Mouse (Mus musculus): Measurements from ENCODE around the gene Syt16. TPM values are rescaled to one million over a fixed set of nuclear protein-coding genes. Genes with fewer than 3 reads are reported as not detected.

The Syt16 gene
- total RNA-seq, 2 experiments from 2014 or later: not detected

DNA sequence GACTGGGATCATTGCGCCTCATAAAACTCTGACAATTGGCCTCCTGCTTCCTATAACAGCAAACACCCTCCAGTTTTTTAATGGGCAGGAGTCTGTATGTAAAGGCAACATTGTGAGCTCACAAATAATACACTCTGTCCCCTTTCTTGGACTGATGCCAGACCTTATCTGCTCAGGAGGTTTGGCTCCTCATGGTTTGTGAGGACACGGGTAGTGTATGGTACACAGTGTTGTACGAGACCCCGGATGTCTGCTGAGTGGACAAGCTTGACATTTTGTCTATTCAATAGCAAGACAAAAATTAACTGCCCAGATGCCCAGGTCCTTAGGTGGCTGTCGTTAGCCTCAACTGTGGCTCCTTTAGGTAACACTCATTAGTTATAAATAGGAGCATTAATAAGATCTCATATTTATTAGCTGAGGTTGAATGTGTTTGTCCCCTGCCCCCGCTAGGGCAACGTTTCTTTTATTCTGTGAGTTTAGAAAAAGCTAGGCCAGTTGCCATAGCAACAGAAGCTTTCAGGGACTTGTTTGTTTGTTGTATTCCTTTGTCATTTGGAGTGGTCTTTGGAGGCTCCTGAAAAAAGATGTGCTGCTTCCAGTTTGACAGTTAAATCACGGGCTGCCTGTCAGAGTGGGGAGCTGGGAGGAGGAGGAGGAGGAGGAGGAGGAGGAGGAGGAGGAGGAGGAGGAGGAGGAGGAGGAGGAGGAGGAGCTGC, 101.3 kb downstream of the Syt16 start:
- DNase-seq (ENCODE audit: low spot score in 2 of 2): no peak

DNA sequence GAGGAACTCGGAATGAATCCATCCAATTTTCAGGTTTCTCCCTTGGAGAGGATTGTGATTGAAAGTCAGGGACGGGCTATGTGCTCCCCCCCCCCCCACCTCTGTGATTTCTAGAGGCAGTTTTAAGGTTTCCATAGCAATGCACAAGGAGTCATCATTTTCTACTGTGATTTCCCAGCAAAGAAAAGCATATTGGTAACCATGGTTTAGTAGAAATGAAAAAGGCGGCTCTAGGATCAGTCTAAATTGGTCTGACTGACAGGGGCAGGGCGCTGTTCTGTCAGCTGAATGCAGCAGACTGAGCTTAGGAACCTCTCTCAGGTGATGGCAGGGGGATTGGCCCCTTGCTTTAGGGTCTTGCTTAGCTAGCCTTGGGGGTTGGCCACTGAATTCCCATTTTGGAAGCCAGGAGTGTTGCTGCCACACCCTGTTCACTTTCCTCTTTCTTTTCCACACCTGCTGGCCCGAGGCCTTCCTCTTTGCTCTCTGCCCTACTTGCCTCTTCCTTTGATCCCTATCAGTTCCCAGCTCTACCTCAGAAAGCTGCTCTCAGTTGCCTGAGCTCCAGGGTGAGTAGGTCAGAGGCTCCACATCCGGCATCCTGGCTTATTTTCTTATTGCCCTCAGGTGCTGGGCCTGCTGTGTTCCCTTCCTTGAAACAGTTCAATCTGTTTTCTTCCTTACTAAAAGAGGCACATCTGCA, 108.5 kb downstream of the Syt16 start:
- DNase-seq (ENCODE audit: low spot score in 2 of 2): no peak

GRCm38 (mm10) chr12:74108663-74109081, 111.2 kb downstream of the Syt16 start:
- no peak for DNase-seq (ENCODE audit: low spot score in 2 of 2)

GRCm38 (mm10) chr12:74109462-74110068, 112.1 kb downstream of the Syt16 start:
- no peak for DNase-seq (ENCODE audit: low spot score in 2 of 2)

DNA sequence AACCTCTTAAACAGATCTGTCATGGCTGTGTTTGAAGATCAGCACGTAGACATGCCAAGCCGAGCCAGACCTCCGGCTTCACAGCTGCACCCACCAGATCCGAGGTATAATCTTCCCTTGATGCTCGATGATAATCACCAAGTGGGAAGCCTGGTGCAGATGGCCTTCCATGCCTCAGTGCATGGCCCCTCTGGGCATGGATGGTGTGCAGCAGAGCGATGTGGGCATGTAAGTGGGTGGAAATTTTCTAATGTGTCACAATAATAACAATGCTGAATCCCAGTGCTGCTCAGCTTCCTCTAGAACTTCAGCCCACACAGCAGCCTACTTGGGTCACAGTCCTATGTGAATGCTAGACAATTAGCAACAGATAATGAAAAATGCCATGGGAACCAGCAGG, 119.4 kb downstream of the Syt16 start:
- DNase-seq (ENCODE audit: low spot score in 2 of 2): no peak

- no peak for DNase-seq (ENCODE audit: low spot score in 2 of 2)
Measured at GRCm38 (mm10) chr12:74125796-74126195, 128.3 kb downstream of the Syt16 start.

DNA sequence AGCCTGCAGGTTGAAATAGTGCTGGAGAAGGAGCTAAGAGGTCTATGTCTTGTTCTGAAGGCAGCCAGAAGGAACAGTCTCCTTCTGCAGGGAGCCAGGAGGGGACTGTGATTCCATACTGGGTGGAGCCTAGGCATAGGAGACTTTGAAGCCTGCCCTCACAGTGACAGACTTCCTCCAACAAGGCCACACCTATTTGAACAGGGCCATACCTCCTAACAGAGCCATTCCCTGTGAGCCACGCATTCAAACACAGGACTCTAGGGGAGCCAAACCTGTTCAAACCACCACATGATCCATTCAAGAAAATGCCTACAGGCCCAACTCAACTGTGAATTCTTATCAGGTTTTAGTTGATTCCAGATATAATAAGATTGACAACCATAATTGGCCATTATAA, 130.8 kb downstream of the Syt16 start:
- no peak for DNase-seq (ENCODE audit: low spot score in 2 of 2)

DNA sequence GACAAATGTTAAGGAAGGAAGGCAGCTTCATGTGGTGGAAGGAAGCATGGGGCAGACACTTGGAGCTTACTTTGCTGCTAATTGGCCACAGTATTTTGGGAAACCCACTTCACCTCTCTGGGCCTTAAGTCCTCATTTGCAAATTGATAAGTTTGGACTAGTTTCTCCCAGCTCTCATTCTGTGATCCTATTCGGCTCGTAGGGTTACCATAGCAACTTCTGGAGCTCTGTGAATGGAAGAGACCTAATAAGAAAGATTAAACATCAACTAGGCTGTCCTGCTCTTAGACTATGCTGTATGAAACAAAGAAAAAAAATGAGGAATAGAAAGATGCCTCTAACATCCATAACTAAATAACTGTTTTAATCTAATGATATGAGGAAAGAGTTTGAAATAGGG, 134.3 kb downstream of the Syt16 start:
- no peak for DNase-seq (ENCODE audit: low spot score in 2 of 2)

DNA sequence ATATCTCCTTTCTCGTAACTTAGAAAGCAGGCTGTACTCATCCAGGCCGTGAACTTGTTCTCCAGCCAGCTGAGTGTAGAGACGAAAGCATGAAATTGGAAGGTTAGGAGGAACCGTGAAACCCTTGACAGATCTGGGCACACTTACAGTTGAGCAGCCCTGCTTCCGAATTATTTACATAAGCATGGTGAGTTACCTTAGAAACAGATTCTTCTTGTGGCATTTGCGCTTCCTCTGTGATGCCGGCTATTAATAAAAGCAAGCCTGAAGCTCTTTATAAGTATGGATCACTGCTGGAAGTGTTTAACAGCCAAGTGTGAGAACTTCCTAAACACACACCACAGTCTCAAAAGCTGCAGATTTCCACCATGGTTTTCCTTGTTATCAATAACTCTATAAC, 144.7 kb downstream of the Syt16 start:
- no peak for DNase-seq (ENCODE audit: low spot score in 2 of 2)

- DNase-seq (ENCODE audit: low spot score in 2 of 2): no peak
Measured at GRCm38 (mm10) chr12:74144385-74144784, 146.9 kb downstream of the Syt16 start.

DNA sequence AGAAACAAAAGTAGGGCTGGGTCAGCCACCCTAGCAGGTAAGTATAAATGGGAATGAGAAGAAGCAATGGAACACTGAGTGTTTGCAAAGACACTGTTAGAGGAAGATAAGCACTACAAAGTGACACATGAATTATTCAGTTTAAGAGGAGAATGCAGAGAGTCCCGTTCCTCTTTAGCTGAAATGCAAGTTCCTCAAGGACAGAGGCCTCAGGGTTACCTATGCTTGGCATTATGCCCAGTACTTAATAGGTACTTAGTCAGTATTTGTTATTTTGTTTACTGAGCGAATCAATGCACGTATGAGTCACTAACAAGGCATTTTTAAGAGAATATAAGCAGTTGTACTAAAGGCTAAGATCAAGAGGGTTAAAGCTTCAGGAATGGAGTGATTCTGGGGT, 163.3 kb downstream of the Syt16 start:
- DNase-seq (ENCODE audit: low spot score in 2 of 2): no peak

DNA sequence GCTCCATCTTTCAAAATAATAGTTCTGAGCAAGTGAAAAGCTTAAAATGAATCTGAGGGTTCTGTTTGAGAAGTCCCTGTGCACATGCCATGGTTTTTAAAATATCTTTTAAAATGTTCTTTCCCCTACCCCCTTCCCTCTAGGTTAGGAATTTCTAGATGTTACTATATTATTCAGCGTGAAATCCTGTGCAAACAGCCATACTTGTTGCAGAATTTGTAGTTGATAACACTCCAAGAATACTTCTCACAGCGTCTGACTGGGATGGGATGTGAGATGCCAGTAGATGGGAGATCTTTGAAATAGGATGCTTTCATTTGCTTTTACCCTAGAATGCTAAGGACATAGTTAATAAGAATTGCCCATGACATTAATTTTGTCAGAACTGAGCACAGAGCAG, 165.6 kb downstream of the Syt16 start:
- no peak for DNase-seq (ENCODE audit: low spot score in 2 of 2)

DNA sequence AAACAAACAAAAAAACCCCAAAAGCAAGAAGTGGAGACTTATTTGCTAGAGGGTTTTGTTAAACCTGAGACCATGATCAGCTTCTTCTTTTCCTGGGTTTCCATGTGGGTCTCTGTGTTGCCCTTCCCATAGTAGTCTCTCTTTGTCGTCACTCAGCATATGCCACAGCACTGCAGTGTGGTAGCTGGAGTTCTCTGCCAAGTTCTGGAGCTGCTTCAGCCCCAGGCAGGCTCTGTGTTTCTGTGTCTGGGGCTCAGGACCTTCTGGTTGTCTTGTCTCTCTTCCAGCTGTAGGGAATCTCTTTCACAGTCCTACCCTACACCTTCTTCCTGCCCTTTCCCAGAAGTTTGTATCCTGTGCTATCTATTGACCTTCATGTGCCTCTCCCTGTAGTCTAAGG, 173.8 kb downstream of the Syt16 start:
- DNase-seq (ENCODE audit: low spot score in 2 of 2): no peak

GRCm38 (mm10) chr12:74173902-74174301, 176.4 kb downstream of the Syt16 start:
- DNase-seq (ENCODE audit: low spot score in 2 of 2): no peak

- no peak for DNase-seq (ENCODE audit: low spot score in 2 of 2)
Measured at GRCm38 (mm10) chr12:74184596-74184995, 187.1 kb downstream of the Syt16 start.

DNA sequence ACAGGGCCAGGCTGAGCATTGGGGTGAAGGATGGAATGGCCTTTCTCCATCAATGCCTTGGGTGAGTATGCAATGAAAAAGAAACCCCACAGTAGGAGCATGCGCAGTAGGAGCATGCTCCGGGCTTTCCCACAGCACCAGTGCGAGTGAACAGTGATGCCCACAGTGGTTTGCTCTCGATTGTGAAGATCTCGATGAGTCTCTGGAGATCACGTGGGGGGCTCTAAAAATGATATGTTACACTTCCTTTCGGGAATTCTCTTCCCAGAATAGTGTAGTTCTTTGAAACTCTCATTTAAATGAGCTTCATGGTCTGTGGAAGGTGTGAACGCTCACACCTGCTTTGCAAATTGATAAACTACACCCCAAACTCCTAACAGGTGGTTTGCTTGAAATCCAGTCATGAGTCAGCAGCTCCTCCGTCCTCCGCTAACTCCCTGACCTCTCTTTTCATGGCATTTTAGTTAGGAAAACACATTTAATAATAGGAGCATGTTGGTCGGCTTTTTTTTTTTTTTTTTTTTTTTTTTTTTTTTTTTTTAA, 190.9 kb downstream of the Syt16 start:
- no peak for DNase-seq (ENCODE audit: low spot score in 2 of 2)

DNA sequence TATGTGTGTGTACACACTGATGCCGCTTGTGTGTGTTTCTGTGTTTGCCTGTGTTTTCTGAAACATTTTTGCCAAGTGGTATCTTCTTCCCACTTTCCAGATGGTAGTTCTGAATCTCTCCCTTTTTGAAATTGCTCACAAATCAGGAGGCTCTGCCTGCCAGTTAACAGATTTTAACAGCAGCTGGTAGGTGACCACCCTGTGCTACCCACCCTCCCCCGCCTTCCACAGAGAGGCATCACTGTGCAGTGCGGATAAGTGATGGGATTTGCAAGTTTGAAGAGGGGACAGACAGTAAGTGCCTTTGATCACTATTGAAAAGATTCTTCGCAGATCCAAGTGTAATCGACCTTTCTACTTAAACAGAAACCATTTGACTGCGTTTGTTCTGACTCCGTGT, 191.4 kb downstream of the Syt16 start:
- no peak for DNase-seq (ENCODE audit: low spot score in 2 of 2)

GRCm38 (mm10) chr12:74189840-74190239, 192.4 kb downstream of the Syt16 start:
- DNase-seq (ENCODE audit: low spot score in 2 of 2): no peak

DNA sequence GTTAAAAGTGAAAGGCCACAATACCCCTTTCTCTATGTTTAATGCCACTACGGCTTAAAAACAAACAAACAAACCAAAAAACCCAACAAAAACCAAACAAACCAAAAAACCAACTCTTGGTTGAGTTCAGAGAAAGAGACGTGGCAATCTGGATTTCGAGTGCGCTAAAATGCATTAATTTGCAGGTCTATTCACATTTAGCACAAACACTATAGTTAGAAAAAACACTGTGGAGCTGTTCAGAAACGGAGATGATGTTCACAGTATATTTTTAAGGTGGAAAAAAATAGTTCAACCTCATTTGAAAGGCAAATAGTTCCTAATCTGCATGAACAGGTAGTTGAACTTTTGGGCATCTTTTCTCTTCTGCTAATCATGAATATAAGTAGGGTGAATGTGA, 192.8 kb downstream of the Syt16 start:
- no peak for DNase-seq (ENCODE audit: low spot score in 2 of 2)

GRCm38 (mm10) chr12:74192552-74192951, 195.1 kb downstream of the Syt16 start:
- DNase-seq (ENCODE audit: low spot score in 2 of 2): no peak

GRCm38 (mm10) chr12:74201410-74201809, 203.9 kb downstream of the Syt16 start:
- DNase-seq (ENCODE audit: low spot score in 2 of 2): no peak

DNA sequence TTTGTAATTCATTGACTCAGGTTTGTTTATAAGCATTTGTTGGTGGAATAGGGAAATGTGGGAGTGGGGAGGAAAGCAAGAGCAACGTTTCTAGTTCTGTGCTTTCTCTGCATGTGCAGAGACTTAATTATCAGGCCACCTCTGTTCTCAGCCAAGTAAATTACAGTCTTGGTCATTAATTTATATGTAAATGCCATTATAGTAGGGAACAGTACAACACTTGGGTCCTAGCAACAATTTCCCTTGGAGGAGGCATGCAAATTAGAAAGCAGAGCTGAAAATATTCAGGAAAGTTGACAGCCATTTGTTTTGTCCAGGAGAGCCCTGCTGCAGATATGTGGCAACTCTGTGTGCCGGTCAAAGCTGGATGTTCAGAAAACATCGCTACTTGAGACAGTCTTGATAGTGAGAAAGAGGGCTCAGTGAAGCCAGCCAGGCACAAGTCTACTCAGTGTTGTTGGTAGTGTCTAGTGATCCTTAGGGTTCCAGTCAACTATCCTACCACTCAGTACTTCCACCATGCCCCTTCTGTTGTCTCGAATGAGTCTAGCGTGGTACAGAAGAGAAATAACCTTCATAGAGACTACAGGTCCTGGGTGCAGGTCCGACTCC, 205.1 kb downstream of the Syt16 start:
- no peak for DNase-seq (ENCODE audit: low spot score in 2 of 2)

All from gastrocnemius, postnatal 4 days (tissue).